Mouse (Mus musculus): Measurements from ENCODE around the gene Timd4. TPM values are rescaled to one million over a fixed set of nuclear protein-coding genes. Genes with fewer than 3 reads are reported as not detected.

Timd4 gene
- polyA plus RNA-seq, 1 experiment from 2014 or later: 0.31 TPM

DNA sequence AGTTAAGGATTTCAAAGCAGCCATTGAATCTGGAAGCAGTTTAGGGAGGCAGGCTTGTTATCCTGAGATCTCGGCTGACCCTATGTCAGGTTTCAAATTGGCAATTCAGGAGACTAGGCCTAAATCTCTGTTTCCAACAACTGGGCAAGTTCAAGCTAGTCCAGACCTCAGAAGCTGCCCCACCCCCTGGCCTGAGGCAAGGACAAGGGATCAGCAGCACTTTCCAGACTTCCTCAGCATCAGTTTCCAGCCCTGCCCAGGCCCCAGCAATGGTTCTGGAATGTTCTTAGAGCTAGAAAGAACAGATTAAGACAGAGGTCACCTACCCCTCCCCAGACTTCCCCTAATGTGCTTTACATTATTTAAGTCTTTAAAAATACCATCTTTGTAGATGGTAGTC is 36.1 kb downstream of the Timd4 start:
- peaks cover 15% of the 10 kb centered on the region for H3K4me1 ChIP-seq (ENCODE audit: control insufficient read depth, insufficient read depth, low read length)
- ATAC-seq (ENCODE audit: insufficient number of reproducible peaks, low FRiP score, low TSS enrichment, low read depth) (0 out of 2 replicates have a peak, but pooled peaks have one; percentile 14), DNase-seq (ENCODE audit: low spot score) (peak; percentile 58)
- no peak overlapping the region for H3K4me2 ChIP-seq (ENCODE audit: low read depth, severe bottlenecking)
- no peak overlapping the region for H3K4me3 ChIP-seq (ENCODE audit: low read depth, low read length)
- H3K9ac ChIP-seq (ENCODE audit: low read length): no peak overlapping the region
- H3K36me3 ChIP-seq (ENCODE audit: control insufficient read depth, insufficient read depth, low read length): no peaks in the 10 kb centered on the region
- 0% methylated on average over 1 of the region's 1 CpGs for whole genome bisulfite sequencing
- H3K27ac ChIP-seq (replicated peaks; ENCODE audit: low read depth, low read length): 0 out of 2 replicates have a peak overlapping the region, but pooled peaks have one; percentile 42
- no peaks in the 10 kb centered on the region for H3K9me3 ChIP-seq (ENCODE audit: control insufficient read depth, low read length)
- H3K27me3 ChIP-seq (ENCODE audit: control insufficient read depth, insufficient read depth, low read length): no peaks in the 10 kb centered on the region

- DNase-seq (ENCODE audit: low spot score) (peak; percentile 39), ATAC-seq (ENCODE audit: insufficient number of reproducible peaks, low FRiP score, low TSS enrichment, low read depth) (no peak)
- peaks cover 15% of the 10 kb centered on the region for H3K4me1 ChIP-seq (ENCODE audit: control insufficient read depth, insufficient read depth, low read length)
- peak overlapping the region; percentile 38 for H3K27ac ChIP-seq (replicated peaks; ENCODE audit: low read depth, low read length)
- no peaks in the 10 kb centered on the region for H3K9me3 ChIP-seq (ENCODE audit: control insufficient read depth, low read length)
- no peak overlapping the region for H3K4me3 ChIP-seq (ENCODE audit: low read depth, low read length)
- WGBS: 37% methylated on average over 3 of the region's 3 CpGs
- H3K9ac ChIP-seq (ENCODE audit: low read length): no peak overlapping the region
- no peak overlapping the region for H3K4me2 ChIP-seq (ENCODE audit: low read depth, severe bottlenecking)
- H3K27me3 ChIP-seq (ENCODE audit: control insufficient read depth, insufficient read depth, low read length): no peaks in the 10 kb centered on the region
- H3K36me3 ChIP-seq (ENCODE audit: control insufficient read depth, insufficient read depth, low read length): no peaks in the 10 kb centered on the region
These were observed 37.2 kb downstream of the Timd4 start for GRCm38 (mm10) chr11:46847827-46848220.

DNA sequence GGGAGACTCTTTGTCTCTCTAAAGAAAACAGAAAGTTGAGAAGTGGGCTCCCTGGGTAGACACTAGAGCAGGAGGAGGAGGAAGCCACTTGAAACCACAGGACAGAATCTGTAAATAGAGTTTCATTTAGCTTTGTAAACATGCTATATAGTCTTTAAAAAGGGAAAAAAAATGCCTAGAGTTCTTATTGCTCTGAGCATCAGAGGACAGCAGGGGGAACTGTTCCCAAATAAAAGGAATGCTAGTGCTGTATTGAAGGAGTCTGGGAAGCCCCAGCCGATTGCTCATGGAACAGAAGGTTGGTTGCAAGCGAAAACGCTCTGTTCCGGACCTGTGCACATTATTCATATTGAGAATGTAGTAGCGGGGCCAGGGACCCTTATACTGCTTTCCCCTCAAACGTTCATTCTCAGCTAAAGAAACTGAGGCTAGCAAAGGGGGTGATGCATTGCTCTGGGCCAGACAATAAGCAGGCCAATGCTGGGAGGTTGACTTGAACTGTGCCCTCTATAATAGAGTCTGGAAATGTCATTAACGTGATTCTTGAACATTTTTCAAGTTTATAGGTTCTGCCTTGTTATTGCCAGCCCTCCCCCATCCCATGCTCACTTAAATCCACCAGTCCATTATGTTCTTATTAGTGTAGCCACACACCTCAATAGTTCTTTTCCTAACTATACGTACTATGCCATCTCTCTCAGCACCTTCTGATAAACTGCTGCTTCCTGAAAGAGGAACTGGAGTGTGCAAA is 37.8 kb downstream of the Timd4 start:
- WGBS: 21% methylated on average over 8 of the region's 8 CpGs
- DNase-seq (ENCODE audit: low spot score): peak; percentile 62
- Histone ChIP-seq H3K36me3 (ENCODE audit: control insufficient read depth, insufficient read depth, low read length) (no peaks in the 10 kb centered on the region), H3K4me2 (ENCODE audit: low read depth, severe bottlenecking) (no peak overlapping the region), H3K27me3 (ENCODE audit: control insufficient read depth, insufficient read depth, low read length) (no peaks in the 10 kb centered on the region), H3K4me1 (ENCODE audit: control insufficient read depth, insufficient read depth, low read length) (peaks cover 15% of the 10 kb centered on the region), H3K4me3 (ENCODE audit: low read depth, low read length) (no peak overlapping the region), H3K27ac (replicated peaks; ENCODE audit: low read depth, low read length) (peak overlapping the region; percentile 38), H3K9ac (ENCODE audit: low read length) (no peak overlapping the region), H3K9me3 (ENCODE audit: control insufficient read depth, low read length) (no peaks in the 10 kb centered on the region)
- peak; percentile 74 for ATAC-seq (ENCODE audit: insufficient number of reproducible peaks, low FRiP score, low TSS enrichment, low read depth)

DNA sequence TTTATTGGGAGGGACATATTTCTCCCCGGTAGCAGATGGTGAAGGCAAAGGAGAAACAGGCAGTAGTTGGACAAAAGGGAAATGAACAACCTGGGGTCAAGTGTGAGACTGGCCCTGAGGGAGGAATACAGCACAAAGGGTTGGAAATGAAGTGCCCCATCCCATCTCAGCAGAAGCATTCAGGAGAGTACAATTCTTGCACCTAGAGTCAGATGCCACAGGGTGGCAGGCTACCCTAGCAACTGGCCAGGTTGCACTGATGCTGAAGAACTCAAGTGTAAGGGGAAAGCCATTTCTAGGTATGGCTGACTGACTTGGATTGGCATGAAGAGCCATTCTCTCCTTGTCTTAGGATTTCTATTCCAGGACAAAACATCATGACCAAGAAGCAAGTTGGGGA is 54.2 kb downstream of the Timd4 start:
- no peak overlapping the region for H3K27ac ChIP-seq (replicated peaks; ENCODE audit: low read depth, low read length)
- H3K9me3 ChIP-seq (ENCODE audit: control insufficient read depth, low read length): no peaks in the 10 kb centered on the region
- DNase-seq (ENCODE audit: low spot score) (peak; percentile 40), ATAC-seq (ENCODE audit: insufficient number of reproducible peaks, low FRiP score, low TSS enrichment, low read depth) (no peak)
- H3K4me1 ChIP-seq (ENCODE audit: control insufficient read depth, insufficient read depth, low read length): no peaks in the 10 kb centered on the region
- H3K4me2 ChIP-seq (ENCODE audit: low read depth, severe bottlenecking): no peak overlapping the region
- 80% methylated on average over 1 of the region's 1 CpGs for WGBS
- H3K36me3 ChIP-seq (ENCODE audit: control insufficient read depth, insufficient read depth, low read length): no peaks in the 10 kb centered on the region
- no peak overlapping the region for H3K9ac ChIP-seq (ENCODE audit: low read length)
- no peak overlapping the region for H3K4me3 ChIP-seq (ENCODE audit: low read depth, low read length)
- no peaks in the 10 kb centered on the region for H3K27me3 ChIP-seq (ENCODE audit: control insufficient read depth, insufficient read depth, low read length)

- no peak for ATAC-seq (ENCODE audit: insufficient number of reproducible peaks, low FRiP score, low TSS enrichment, low read depth)
- WGBS: 79% methylated on average over 7 of the region's 7 CpGs
- Histone ChIP-seq H3K27me3 (ENCODE audit: control insufficient read depth, insufficient read depth, low read length) (no peaks in the 10 kb centered on the region), H3K36me3 (ENCODE audit: control insufficient read depth, insufficient read depth, low read length) (no peaks in the 10 kb centered on the region), H3K4me1 (ENCODE audit: control insufficient read depth, insufficient read depth, low read length) (no peaks in the 10 kb centered on the region), H3K9me3 (ENCODE audit: control insufficient read depth, low read length) (no peaks in the 10 kb centered on the region), H3K4me2 (ENCODE audit: low read depth, severe bottlenecking) (no peak overlapping the region), H3K4me3 (ENCODE audit: low read depth, low read length) (no peak overlapping the region), H3K27ac (replicated peaks; ENCODE audit: low read depth, low read length) (no peak overlapping the region), H3K9ac (ENCODE audit: low read length) (no peak overlapping the region)
- DNase-seq (ENCODE audit: low spot score): no peak
These were observed 58.0 kb downstream of the Timd4 start for GRCm38 (mm10) chr11:46868594-46868993.

DNA sequence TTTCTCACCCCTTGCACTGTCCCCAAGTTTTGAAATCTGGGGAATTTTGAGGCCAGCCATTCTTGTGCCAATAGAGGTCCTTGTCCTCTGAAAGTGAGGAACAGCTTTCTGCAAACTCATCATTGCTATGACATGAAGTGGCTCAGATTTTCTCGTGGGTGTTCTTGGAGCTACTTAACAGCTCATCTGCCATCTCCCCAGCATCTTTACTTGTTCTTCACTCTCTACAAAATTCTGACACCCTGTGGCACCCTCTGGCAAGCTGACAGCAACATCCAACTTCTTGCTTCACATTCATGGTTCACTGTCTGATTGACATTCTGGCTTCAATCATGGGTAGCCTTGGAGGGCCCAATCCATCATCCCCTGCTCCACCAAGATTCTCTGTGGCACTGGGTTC is 65.2 kb downstream of the Timd4 start:
- no peak overlapping the region for H3K27ac ChIP-seq (replicated peaks; ENCODE audit: low read depth, low read length)
- WGBS: 85% methylated on average over 1 of the region's 1 CpGs
- no peak overlapping the region for H3K9ac ChIP-seq (ENCODE audit: low read length)
- H3K4me3 ChIP-seq (ENCODE audit: low read depth, low read length): no peak overlapping the region
- DNase-seq (ENCODE audit: low spot score) (no peak), ATAC-seq (ENCODE audit: insufficient number of reproducible peaks, low FRiP score, low TSS enrichment, low read depth) (no peak)
- H3K9me3 ChIP-seq (ENCODE audit: control insufficient read depth, low read length): no peaks in the 10 kb centered on the region
- H3K36me3 ChIP-seq (ENCODE audit: control insufficient read depth, insufficient read depth, low read length): no peaks in the 10 kb centered on the region
- H3K4me1 ChIP-seq (ENCODE audit: control insufficient read depth, insufficient read depth, low read length): no peaks in the 10 kb centered on the region
- H3K4me2 ChIP-seq (ENCODE audit: low read depth, severe bottlenecking): no peak overlapping the region
- H3K27me3 ChIP-seq (ENCODE audit: control insufficient read depth, insufficient read depth, low read length): no peaks in the 10 kb centered on the region

- no peak overlapping the region for H3K27ac ChIP-seq (replicated peaks; ENCODE audit: low read depth, low read length)
- DNase-seq (ENCODE audit: low spot score) (no peak), ATAC-seq (ENCODE audit: insufficient number of reproducible peaks, low FRiP score, low TSS enrichment, low read depth) (no peak)
- no peaks in the 10 kb centered on the region for H3K9me3 ChIP-seq (ENCODE audit: control insufficient read depth, low read length)
- no peaks in the 10 kb centered on the region for H3K36me3 ChIP-seq (ENCODE audit: control insufficient read depth, insufficient read depth, low read length)
- no peak overlapping the region for H3K4me2 ChIP-seq (ENCODE audit: low read depth, severe bottlenecking)
- H3K27me3 ChIP-seq (ENCODE audit: control insufficient read depth, insufficient read depth, low read length): no peaks in the 10 kb centered on the region
- no peaks in the 10 kb centered on the region for H3K4me1 ChIP-seq (ENCODE audit: control insufficient read depth, insufficient read depth, low read length)
- WGBS: 82% methylated on average over 2 of the region's 2 CpGs
- H3K4me3 ChIP-seq (ENCODE audit: low read depth, low read length): no peak overlapping the region
- H3K9ac ChIP-seq (ENCODE audit: low read length): no peak overlapping the region
These were observed 71.9 kb downstream of the Timd4 start for GRCm38 (mm10) chr11:46882456-46882855.

DNA sequence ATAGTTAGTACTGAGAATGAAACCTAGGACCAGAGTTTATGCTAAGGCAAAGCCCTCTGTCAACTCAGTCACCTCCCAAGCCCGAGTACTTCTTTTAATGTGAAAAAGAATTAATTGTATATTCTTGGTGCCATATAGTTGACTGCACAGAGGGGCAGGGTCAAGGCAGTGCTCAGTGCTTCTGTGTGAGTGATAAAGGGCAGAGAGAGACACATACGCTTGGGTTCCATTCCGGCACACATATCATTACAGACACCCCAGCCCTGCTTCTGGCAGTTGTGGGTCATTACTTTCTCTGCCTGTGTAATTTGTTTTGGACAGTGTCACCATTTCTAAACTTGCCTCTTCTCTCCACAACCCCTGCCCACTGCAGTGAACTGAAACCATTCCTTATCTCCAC is 78.5 kb downstream of the Timd4 start:
- 93% methylated on average over 3 of the region's 3 CpGs for WGBS
- no peak overlapping the region for H3K27ac ChIP-seq (replicated peaks; ENCODE audit: low read depth, low read length)
- ATAC-seq (ENCODE audit: insufficient number of reproducible peaks, low FRiP score, low TSS enrichment, low read depth) (no peak), DNase-seq (ENCODE audit: low spot score) (no peak)
- no peaks in the 10 kb centered on the region for H3K4me1 ChIP-seq (ENCODE audit: control insufficient read depth, insufficient read depth, low read length)
- H3K27me3 ChIP-seq (ENCODE audit: control insufficient read depth, insufficient read depth, low read length): no peaks in the 10 kb centered on the region
- H3K9me3 ChIP-seq (ENCODE audit: control insufficient read depth, low read length): no peaks in the 10 kb centered on the region
- no peaks in the 10 kb centered on the region for H3K36me3 ChIP-seq (ENCODE audit: control insufficient read depth, insufficient read depth, low read length)
- H3K9ac ChIP-seq (ENCODE audit: low read length): no peak overlapping the region
- no peak overlapping the region for H3K4me3 ChIP-seq (ENCODE audit: low read depth, low read length)
- no peak overlapping the region for H3K4me2 ChIP-seq (ENCODE audit: low read depth, severe bottlenecking)
